Mouse (Mus musculus) myocyte (in vitro differentiated cells): ENCODE data around the gene H2-Q7. TPM values are rescaled to one million over a fixed set of nuclear protein-coding genes. Genes with fewer than 3 reads are reported as not detected.

ENCODE experiments used
- H3K27me3 ChIP-seq: one replicate; pipeline ENCODE4 v1.6.1; 2011; ENCODE audit not compliant: control insufficient read depth, insufficient read depth, insufficient read length
- H3K36me3 ChIP-seq: one replicate; pipeline ENCODE4 v1.6.1; 2011; ENCODE audit not compliant: control insufficient read depth, insufficient read depth
- H3K4me2 ChIP-seq: one replicate; pipeline ENCODE4 v1.6.1; 2011; ENCODE audit warnings: low read depth, control low read depth
- H3K4me3 ChIP-seq: one replicate; pipeline ENCODE4 v1.5.1; 2011; ENCODE audit warnings: mild to moderate bottlenecking, control low read depth, moderate library complexity
- H3K79me2 ChIP-seq: one replicate; pipeline ENCODE4 v1.6.1; 2011; ENCODE audit not compliant: control insufficient read depth, insufficient read depth
- H3ac ChIP-seq: one replicate; pipeline ENCODE4 v1.6.1; 2011; ENCODE audit not compliant: control insufficient read depth, insufficient read length
- CEBPB ChIP-seq: IDR thresholded peaks from 2 replicates; pipeline ENCODE4 v1.6.1; 2011; ENCODE audit warnings: mild to moderate bottlenecking, moderate library complexity; ENCODE audit not compliant: poor library complexity, insufficient read depth, severe bottlenecking
- E2F4 ChIP-seq: IDR thresholded peaks from one replicate; pipeline ENCODE4 v1.6.1; 2011; ENCODE audit warnings: mild to moderate bottlenecking, control low read depth, moderate library complexity; ENCODE audit not compliant: insufficient read depth
- MAX ChIP-seq: IDR thresholded peaks from one replicate; pipeline ENCODE4 v1.6.1; 2011; ENCODE audit warnings: low read depth, mild to moderate bottlenecking, control low read depth
- MYOD1 ChIP-seq, 3 experiments: IDR thresholded peaks; one replicate each; pipeline ENCODE4 v1.6.1; 2011; ENCODE audit warnings: control low read depth in 2 of 3, low read depth in 2 of 3, mild to moderate bottlenecking in 2 of 3, moderate library complexity in 1 of 3; ENCODE audit not compliant: insufficient read length in 2 of 3, control insufficient read depth in 1 of 3
- MYOG ChIP-seq, 3 experiments: IDR thresholded peaks; one replicate each; pipeline ENCODE4 v1.6.1; 2011; ENCODE audit warnings: control low read depth in 2 of 3, low read depth in 2 of 3, mild to moderate bottlenecking in 2 of 3; ENCODE audit not compliant: insufficient read length in 2 of 3, control insufficient read depth in 1 of 3, insufficient read depth in 1 of 3
- POLR2A ChIP-seq: IDR thresholded peaks from one replicate; pipeline ENCODE4 v1.6.1; 2011; ENCODE audit warnings: low read depth, mild to moderate bottlenecking, control low read depth, moderate library complexity; ENCODE audit not compliant: insufficient read length
- POLR2AphosphoS2 ChIP-seq: IDR thresholded peaks from one replicate; pipeline ENCODE4 v1.6.1; 2011; ENCODE audit warnings: low read depth, control low read depth; ENCODE audit not compliant: insufficient read length
- REST ChIP-seq: IDR thresholded peaks from one replicate; pipeline ENCODE4 v1.6.1; 2011; ENCODE audit warnings: mild to moderate bottlenecking, control low read depth, moderate library complexity; ENCODE audit not compliant: insufficient read depth, insufficient read length
- SRF ChIP-seq: IDR thresholded peaks from one replicate; pipeline ENCODE4 v1.6.1; 2011; ENCODE audit warnings: low read depth; ENCODE audit not compliant: control insufficient read depth, insufficient read length
- TCF12 ChIP-seq: IDR thresholded peaks from one replicate; pipeline ENCODE4 v1.6.1; 2011; ENCODE audit warnings: mild to moderate bottlenecking, control low read depth; ENCODE audit not compliant: poor library complexity, insufficient read depth, severe bottlenecking
- TCF3 ChIP-seq: IDR thresholded peaks from one replicate; pipeline ENCODE4 v1.6.1; 2011; ENCODE audit warnings: low read depth, control low read depth; ENCODE audit not compliant: insufficient read length
- USF1 ChIP-seq: IDR thresholded peaks from one replicate; pipeline ENCODE4 v1.6.1; 2011; ENCODE audit warnings: low read depth, mild to moderate bottlenecking, control low read depth, moderate library complexity
- polyA plus RNA-seq: library from polyadenylated mRNA; unstranded; fragments of >200 nt; fragmentation: generic; extraction: Trizol; gene quantifications from one replicate; pipeline ENCODE4 v1.2.1, GENCODE M21; 2012; ENCODE audit warnings: missing spikeins

Gene H2-Q7
- polyA plus RNA-seq, 1 experiment = 0.06 TPM

GRCm38 (mm10) chr17:35469842-35470751 lies 31.1 kb downstream of the H2-Q7 start, which contains the start of gene H2-Q10:
H2-Q10 (plus strand) TSS chr17:35470089.
- TF ChIP-seq CEBPB (no peak), POLR2AphosphoS2 (no peak), SRF (no peak), E2F4 (no peak), TCF12 (no peak), REST (no peak), MAX (no peak), MYOD1 (IDR thresholded peaks at IDR 0.05; ENCODE audit: control insufficient read depth in 1 of 3, insufficient read length in 2 of 3, low read depth in 2 of 3) (no peak), USF1 (no peak), TCF3 (no peak), MYOG (IDR thresholded peaks at IDR 0.05; ENCODE audit: control insufficient read depth in 1 of 3, insufficient read depth in 1 of 3, insufficient read length in 2 of 3, low read depth in 2 of 3) (no peak), POLR2A (no peak)
- Histone ChIP-seq H3K4me2 (peak within 1 kb of the TSS; percentile 24), H3K27me3 (peaks cover 16% of the 10 kb centered on the region), H3K4me3 (no peak within 1 kb of the TSS), H3K36me3 (no peaks in the 10 kb centered on the region), H3K79me2 (no peaks in the 10 kb centered on the region), H3ac (no peak within 1 kb of the TSS)

GRCm38 (mm10) chr17:35484066-35484465 lies 45.1 kb downstream of the H2-Q7 start:
- no peak overlapping the region for H3ac ChIP-seq
- no peaks in the 10 kb centered on the region for H3K27me3 ChIP-seq
- no peak for TF ChIP-seq TCF12
- TF ChIP-seq MAX = no peak
- H3K79me2 ChIP-seq = no peaks in the 10 kb centered on the region
- no peak overlapping the region for H3K4me3 ChIP-seq
- no peak overlapping the region for H3K4me2 ChIP-seq
- no peaks in the 10 kb centered on the region for H3K36me3 ChIP-seq

- TF ChIP-seq TCF3 (no peak), E2F4 (no peak)
- Histone ChIP-seq H3ac (no peak overlapping the region), H3K4me3 (no peak overlapping the region), H3K36me3 (no peaks in the 10 kb centered on the region), H3K79me2 (no peaks in the 10 kb centered on the region), H3K27me3 (peaks cover 7% of the 10 kb centered on the region), H3K4me2 (no peak overlapping the region)
Measured at GRCm38 (mm10) chr17:35485702-35486101, 46.7 kb downstream of the H2-Q7 start.

- Histone ChIP-seq H3K4me2 (no peak overlapping the region), H3K27me3 (peaks cover 8% of the 10 kb centered on the region), H3ac (no peak overlapping the region), H3K4me3 (no peak overlapping the region), H3K36me3 (no peaks in the 10 kb centered on the region), H3K79me2 (no peaks in the 10 kb centered on the region)
- no peak for TF ChIP-seq USF1
- TF ChIP-seq POLR2A = no peak
- TF ChIP-seq POLR2AphosphoS2 = no peak
- no peak for TF ChIP-seq E2F4
- no peak for TF ChIP-seq SRF
- no peak for TF ChIP-seq MYOG (IDR thresholded peaks at IDR 0.05; ENCODE audit: control insufficient read depth in 1 of 3, insufficient read depth in 1 of 3, insufficient read length in 2 of 3, low read depth in 2 of 3)
- no peak for TF ChIP-seq TCF3
- no peak for TF ChIP-seq MAX
Measured at GRCm38 (mm10) chr17:35486726-35487125, 47.8 kb downstream of the H2-Q7 start.

- TF ChIP-seq REST (no peak), MAX (no peak), TCF3 (no peak), MYOG (IDR thresholded peaks at IDR 0.05; ENCODE audit: control insufficient read depth in 1 of 3, insufficient read depth in 1 of 3, insufficient read length in 2 of 3, low read depth in 2 of 3) (no peak), POLR2A (no peak), SRF (no peak), MYOD1 (IDR thresholded peaks at IDR 0.05; ENCODE audit: control insufficient read depth in 1 of 3, insufficient read length in 2 of 3, low read depth in 2 of 3) (no peak), CEBPB (no peak), TCF12 (no peak), E2F4 (no peak), POLR2AphosphoS2 (no peak), USF1 (no peak)
- no peak overlapping the region for H3K4me3 ChIP-seq
- no peaks in the 10 kb centered on the region for H3K79me2 ChIP-seq
- peaks cover 16% of the 10 kb centered on the region for H3K27me3 ChIP-seq
- H3K36me3 ChIP-seq = no peaks in the 10 kb centered on the region
- no peak overlapping the region for H3ac ChIP-seq
- H3K4me2 ChIP-seq = no peak overlapping the region
Measured at GRCm38 (mm10) chr17:35488041-35488440, 49.1 kb downstream of the H2-Q7 start.
